Mouse (Mus musculus) gastrocnemius, adult 2 months (tissue): ENCODE measurements around the gene Map3k3. TPM values are rescaled to one million over a fixed set of nuclear protein-coding genes. Genes with fewer than 3 reads are reported as not detected.
A peak's percentile ranks its signal among the peaks of the same experiment; 100 is the strongest.

Experiments used
- DNase-seq: peaks from one replicate; pipeline ENCODE4 v3.0.0; 2022
- H3K27ac ChIP-seq: fragments of 200-600 bp; 2 replicates; pipeline ENCODE4 v1.8.1; 2022; ENCODE audit warnings: mild to moderate bottlenecking
- H3K4me3 ChIP-seq: fragments of 200-600 bp; 2 replicates; pipeline ENCODE4 v1.8.1; 2022; ENCODE audit warnings: mild to moderate bottlenecking, moderate library complexity
- CTCF ChIP-seq: fragments of 200-600 bp; IDR thresholded peaks from 2 replicates; pipeline ENCODE4 v1.8.1; 2022; ENCODE audit warnings: antibody characterized with exemption, mild to moderate bottlenecking, moderate library complexity
- intact Hi-C: fragments of 180-260 bp; cut with DNase I; formaldehyde crosslinking; loops from one replicate; pipeline ENCODE4 v1.15.1; 2025
- total RNA-seq, 2 experiments: library from RNA; stranded (reverse); gene quantifications; 2 replicates each; pipeline ENCODE4 v1.2.3; 2021

Map3k3 gene
- total RNA-seq, 2 experiments from 2014 or later, result 23.2 to 25.7 TPM

- H3K27ac ChIP-seq, result no peak overlapping the region
- no peak for DNase-seq
- intact Hi-C loops, result loop anchor here (10.0 kb wide), 1 partner anchor 240 kb away; no protein-coding TSS in a partner anchor
- TF ChIP-seq CTCF, result no peak
- no peak overlapping the region for H3K4me3 ChIP-seq
Observed at GRCm38 (mm10) chr11:106154770-106155169, 70.4 kb downstream of the Map3k3 start.

- intact Hi-C loops, result loop anchor here (10.0 kb wide), 1 partner anchor 239 kb away; no protein-coding TSS in a partner anchor
- Histone ChIP-seq H3K4me3 (no peak overlapping the region), H3K27ac (no peak overlapping the region)
- DNase-seq, result no peak
- TF ChIP-seq CTCF, result no peak
Observed at GRCm38 (mm10) chr11:106155761-106156160, 71.3 kb downstream of the Map3k3 start.

- DNase-seq, result no peak
- TF ChIP-seq CTCF, result no peak
- intact Hi-C loops, result loop anchor here (10.0 kb wide), 1 partner anchor 239 kb away; no protein-coding TSS in a partner anchor
- H3K27ac ChIP-seq, result no peak overlapping the region
- H3K4me3 ChIP-seq, result no peak overlapping the region
Observed at GRCm38 (mm10) chr11:106156257-106156656, 71.8 kb downstream of the Map3k3 start.

- intact Hi-C loops, result loop anchor here (10.0 kb wide), 1 partner anchor 238 kb away; no protein-coding TSS in a partner anchor
- Histone ChIP-seq H3K4me3 (no peak overlapping the region), H3K27ac (no peak overlapping the region)
- no peak for DNase-seq
- no peak for TF ChIP-seq CTCF
Observed at GRCm38 (mm10) chr11:106157154-106157553, 72.7 kb downstream of the Map3k3 start.

- intact Hi-C loops, result loop anchor here (10.0 kb wide), 1 partner anchor 236 kb away; no protein-coding TSS in a partner anchor
- TF ChIP-seq CTCF, result peak; percentile 66
- H3K4me3 ChIP-seq, result peak overlapping the region; percentile 92
- H3K27ac ChIP-seq, result peak overlapping the region; percentile 82; the same call in 1 of the 2 replicates
- no peak for DNase-seq
Observed at GRCm38 (mm10) chr11:106158081-106158929, 73.9 kb downstream of the Map3k3 start.

- TF ChIP-seq CTCF, result no peak
Observed at GRCm38 (mm10) chr11:106158930-106159215, 74.5 kb downstream of the Map3k3 start.

GRCm38 (mm10) chr11:106159216-106159920 is 75.0 kb downstream of the Map3k3 start:
- intact Hi-C loops, result loop anchor here (10.0 kb wide), 1 partner anchor 235 kb away; no protein-coding TSS in a partner anchor
- DNase-seq, result peak; percentile 42
- Histone ChIP-seq H3K4me3 (peak overlapping the region; percentile 92), H3K27ac (peak overlapping the region; percentile 82)
- no peak for TF ChIP-seq CTCF

More at GRCm38 (mm10) chr11:106158930-106159215, 74.5 kb downstream of the Map3k3 start:
- H3K4me3 ChIP-seq, result peak overlapping the region; percentile 92
- DNase-seq, result peak; percentile 36
- H3K27ac ChIP-seq, result peak overlapping the region; percentile 82; the same call in 1 of the 2 replicates
- intact Hi-C loops, result loop anchor here (10.0 kb wide), 1 partner anchor 236 kb away; no protein-coding TSS in a partner anchor

GRCm38 (mm10) chr11:106159921-106160840 is 75.8 kb downstream of the Map3k3 start:
- DNase-seq, result peak; percentile 82
- Histone ChIP-seq H3K4me3 (peak overlapping the region; percentile 92), H3K27ac (peak overlapping the region; percentile 85)
- intact Hi-C loops, result loop anchor here (2.0 to 10.0 kb wide), 2 partner anchors 33 to 235 kb away; no protein-coding TSS in a partner anchor
- peak; percentile 43 for TF ChIP-seq CTCF

- intact Hi-C loops, result loop anchor here (2.0 kb wide), 1 partner anchor 32 kb away; no protein-coding TSS in a partner anchor
- peak within 1 kb of the TSS; percentile 92 for H3K4me3 ChIP-seq
- peak; percentile 48 for DNase-seq
- peak within 1 kb of the TSS; percentile 85 for H3K27ac ChIP-seq
- no peak for TF ChIP-seq CTCF
Observed at GRCm38 (mm10) chr11:106160841-106161721, 76.7 kb downstream of the Map3k3 start, which contains the start of the genes Gm10840 and Limd2. Gm10840 (plus strand) TSS chr11:106160850. Limd2 (minus strand) TSS chr11:106160860.

- DNase-seq, result peak; percentile 66
- H3K4me3 ChIP-seq, result no peak overlapping the region
- H3K27ac ChIP-seq, result no peak overlapping the region
- TF ChIP-seq CTCF, result no peak
- intact Hi-C loops, result no loop called here
Observed at GRCm38 (mm10) chr11:106162237-106162636, 77.8 kb downstream of the Map3k3 start.

- TF ChIP-seq CTCF, result no peak
- intact Hi-C loops, result no loop called here
- no peak for DNase-seq
- H3K4me3 ChIP-seq, result peak overlapping the region; percentile 23
- peak overlapping the region; percentile 68 for H3K27ac ChIP-seq
Observed at GRCm38 (mm10) chr11:106163546-106163945, 79.1 kb downstream of the Map3k3 start.
